Mouse (Mus musculus): ENCODE measurements around the gene Glb1l. TPM values are rescaled to one million over a fixed set of nuclear protein-coding genes. Genes with fewer than 3 reads are reported as not detected.

The Glb1l gene
- polyA plus RNA-seq, 2 experiments: 17.7 to 41.4 TPM

- no peak for TF ChIP-seq POLR2A (IDR thresholded peaks at IDR 0.05; ENCODE audit: borderline replicate concordance, extremely low read depth, insufficient read depth, insufficient read length)
- H3K27ac ChIP-seq (replicated peaks; ENCODE audit: low read depth, low read length): no peak overlapping the region
- no peak for DNase-seq (ENCODE audit: low spot score)
- no peaks in the 10 kb centered on the region for H3K27me3 ChIP-seq (ENCODE audit: control insufficient read depth, insufficient read depth, low read length)
- H3K4me2 ChIP-seq (replicated peaks; ENCODE audit: low read depth, low read length, severe bottlenecking): no peak overlapping the region
- 86% methylated on average over 2 of the region's 2 CpGs for WGBS
- ATAC-seq (ENCODE audit: low FRiP score, low read depth): no peak
- no peaks in the 10 kb centered on the region for H3K9me3 ChIP-seq (ENCODE audit: control insufficient read depth, low read length)
- H3K4me1 ChIP-seq (ENCODE audit: control insufficient read depth, insufficient read depth, low read length): peaks cover 11% of the 10 kb centered on the region
- no peak overlapping the region for H3K9ac ChIP-seq (ENCODE audit: low read depth, low read length, severe bottlenecking)
- no peak overlapping the region for H3K4me3 ChIP-seq (replicated peaks; ENCODE audit: low read length)
- peaks cover 52% of the 10 kb centered on the region for H3K36me3 ChIP-seq (ENCODE audit: control insufficient read depth, insufficient read depth, low read length)
Measured at GRCm38 (mm10) chr1:75187914-75188483, 22.6 kb downstream of the Glb1l start.

DNA sequence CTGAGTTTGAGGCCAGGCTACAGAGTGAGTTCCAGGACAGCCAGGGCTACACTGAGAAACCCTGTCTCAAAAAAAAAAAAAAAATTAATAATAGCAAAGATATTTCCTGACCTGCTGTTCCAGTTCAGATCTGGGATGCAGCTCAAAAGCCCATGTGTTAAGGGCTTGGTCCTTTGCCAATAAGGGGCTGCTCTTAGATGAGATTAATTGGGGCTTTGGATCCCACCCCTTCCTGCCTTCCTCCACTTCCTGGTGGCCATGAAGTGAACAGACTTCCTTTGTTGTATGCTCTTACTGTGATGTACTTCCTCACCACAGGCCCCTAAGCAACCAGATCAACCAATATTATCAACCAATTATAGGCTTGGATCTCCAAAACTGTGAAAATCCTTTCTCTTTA, 23.5 kb downstream of the Glb1l start:
- Histone ChIP-seq H3K9me3 (ENCODE audit: control insufficient read depth, low read length) (no peaks in the 10 kb centered on the region), H3K4me1 (ENCODE audit: control insufficient read depth, insufficient read depth, low read length) (peaks cover 10% of the 10 kb centered on the region), H3K4me3 (replicated peaks; ENCODE audit: low read length) (no peak overlapping the region), H3K27ac (replicated peaks; ENCODE audit: low read depth, low read length) (no peak overlapping the region), H3K36me3 (ENCODE audit: control insufficient read depth, insufficient read depth, low read length) (peaks cover 61% of the 10 kb centered on the region), H3K9ac (ENCODE audit: low read depth, low read length, severe bottlenecking) (no peak overlapping the region), H3K4me2 (replicated peaks; ENCODE audit: low read depth, low read length, severe bottlenecking) (no peak overlapping the region), H3K27me3 (ENCODE audit: control insufficient read depth, insufficient read depth, low read length) (no peaks in the 10 kb centered on the region)
- no peak for TF ChIP-seq POLR2A (IDR thresholded peaks at IDR 0.05; ENCODE audit: borderline replicate concordance, extremely low read depth, insufficient read depth, insufficient read length)
- ATAC-seq (ENCODE audit: low FRiP score, low read depth) (no peak), DNase-seq (ENCODE audit: low spot score) (no peak)

- Histone ChIP-seq H3K9me3 (ENCODE audit: control insufficient read depth, low read length) (no peaks in the 10 kb centered on the region), H3K27me3 (ENCODE audit: control insufficient read depth, insufficient read depth, low read length) (no peaks in the 10 kb centered on the region), H3K4me2 (replicated peaks; ENCODE audit: low read depth, low read length, severe bottlenecking) (no peak overlapping the region), H3K4me1 (ENCODE audit: control insufficient read depth, insufficient read depth, low read length) (peaks cover 1% of the 10 kb centered on the region; the same call in 1 of the 2 replicates), H3K27ac (replicated peaks; ENCODE audit: low read depth, low read length) (no peak overlapping the region), H3K36me3 (ENCODE audit: control insufficient read depth, insufficient read depth, low read length) (peaks cover 66% of the 10 kb centered on the region), H3K9ac (ENCODE audit: low read depth, low read length, severe bottlenecking) (no peak overlapping the region), H3K4me3 (replicated peaks; ENCODE audit: low read length) (no peak overlapping the region)
- TF ChIP-seq POLR2A (IDR thresholded peaks at IDR 0.05; ENCODE audit: borderline replicate concordance, extremely low read depth, insufficient read depth, insufficient read length): no peak
- 87% methylated on average over 11 of the region's 11 CpGs for WGBS
- no peak for ATAC-seq (ENCODE audit: low FRiP score, low read depth)
- DNase-seq (ENCODE audit: low spot score): no peak
Measured at GRCm38 (mm10) chr1:75185495-75185894, 25.1 kb downstream of the Glb1l start.

- Histone ChIP-seq H3K4me3 (replicated peaks; ENCODE audit: low read length) (no peak overlapping the region), H3K27me3 (ENCODE audit: control insufficient read depth, insufficient read depth, low read length) (no peaks in the 10 kb centered on the region), H3K4me2 (replicated peaks; ENCODE audit: low read depth, low read length, severe bottlenecking) (no peak overlapping the region), H3K4me1 (ENCODE audit: control insufficient read depth, insufficient read depth, low read length) (peaks cover 7% of the 10 kb centered on the region), H3K9ac (ENCODE audit: low read depth, low read length, severe bottlenecking) (no peak overlapping the region), H3K27ac (replicated peaks; ENCODE audit: low read depth, low read length) (no peak overlapping the region), H3K9me3 (ENCODE audit: control insufficient read depth, low read length) (no peaks in the 10 kb centered on the region), H3K36me3 (ENCODE audit: control insufficient read depth, insufficient read depth, low read length) (peaks cover 66% of the 10 kb centered on the region)
- 81% methylated on average over 4 of the region's 4 CpGs for WGBS
- ATAC-seq (ENCODE audit: low FRiP score, low read depth) (no peak), DNase-seq (ENCODE audit: low spot score) (no peak)
- no peak for TF ChIP-seq POLR2A (IDR thresholded peaks at IDR 0.05; ENCODE audit: borderline replicate concordance, extremely low read depth, insufficient read depth, insufficient read length)
Measured at GRCm38 (mm10) chr1:75182160-75182559, 28.5 kb downstream of the Glb1l start.

- ATAC-seq (ENCODE audit: low FRiP score, low read depth) (no peak), DNase-seq (ENCODE audit: low spot score) (no peak)
- Histone ChIP-seq H3K4me3 (replicated peaks; ENCODE audit: low read length) (no peak overlapping the region), H3K27ac (replicated peaks; ENCODE audit: low read depth, low read length) (no peak overlapping the region), H3K9ac (ENCODE audit: low read depth, low read length, severe bottlenecking) (no peak overlapping the region), H3K9me3 (ENCODE audit: control insufficient read depth, low read length) (no peaks in the 10 kb centered on the region), H3K4me2 (replicated peaks; ENCODE audit: low read depth, low read length, severe bottlenecking) (no peak overlapping the region), H3K36me3 (ENCODE audit: control insufficient read depth, insufficient read depth, low read length) (peaks cover 65% of the 10 kb centered on the region), H3K27me3 (ENCODE audit: control insufficient read depth, insufficient read depth, low read length) (no peaks in the 10 kb centered on the region), H3K4me1 (ENCODE audit: control insufficient read depth, insufficient read depth, low read length) (peaks cover 7% of the 10 kb centered on the region)
- WGBS: 85% methylated on average over 4 of the region's 4 CpGs
- no peak for TF ChIP-seq POLR2A (IDR thresholded peaks at IDR 0.05; ENCODE audit: borderline replicate concordance, extremely low read depth, insufficient read depth, insufficient read length)
Measured at GRCm38 (mm10) chr1:75181377-75181870, 29.2 kb downstream of the Glb1l start.
